Mouse (Mus musculus): ENCODE results near the gene Tal1.

GRCm38 (mm10) chr4:115063518-115064239 lies 7.5 kb downstream of the Tal1 start:
- TF ChIP-seq EP300 (IDR thresholded peaks at IDR 0.05) (no peak), CTCF (IDR thresholded peaks at IDR 0.05) (no peak)
